Mouse (Mus musculus) inflammation-experienced regulatory T-cells, adult 16 weeks (primary cell): Measurements from ENCODE around the gene Vmn1r214. TPM values are rescaled to one million over a fixed set of nuclear protein-coding genes. Genes with fewer than 3 reads are reported as not detected.

Source experiments
- polyA plus RNA-seq: library from polyadenylated mRNA; unstranded; fragments of 100-300 nt; shearing (Covaris generic); gene quantifications from one replicate; pipeline ENCODE4 v1.2.1, GENCODE M21; 2017

Vmn1r214 gene
- not detected for polyA plus RNA-seq

DNA sequence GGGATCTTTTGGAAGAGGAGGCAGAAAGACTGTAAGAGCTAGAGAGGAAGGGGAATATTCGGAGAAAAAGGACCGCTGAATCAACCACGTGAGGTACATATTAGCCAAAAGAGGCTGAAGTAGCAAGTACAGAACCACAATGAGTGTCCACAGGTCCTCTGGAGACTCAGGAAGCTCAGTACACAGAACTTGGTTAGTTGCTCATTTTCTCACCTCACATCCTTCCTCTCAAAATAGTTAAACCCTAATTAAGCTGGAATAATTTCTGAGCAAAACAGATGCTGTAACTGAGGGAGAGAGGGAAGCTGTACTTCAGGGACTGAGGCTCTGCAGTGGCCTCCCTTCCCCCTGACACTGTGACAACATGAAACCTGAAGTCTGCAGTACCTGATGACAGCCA, at the start of gene Vmn1r214:
Gene Vmn1r214, plus strand, starts transcription at position 301 of the 400 bp plus-strand sequence.

DNA sequence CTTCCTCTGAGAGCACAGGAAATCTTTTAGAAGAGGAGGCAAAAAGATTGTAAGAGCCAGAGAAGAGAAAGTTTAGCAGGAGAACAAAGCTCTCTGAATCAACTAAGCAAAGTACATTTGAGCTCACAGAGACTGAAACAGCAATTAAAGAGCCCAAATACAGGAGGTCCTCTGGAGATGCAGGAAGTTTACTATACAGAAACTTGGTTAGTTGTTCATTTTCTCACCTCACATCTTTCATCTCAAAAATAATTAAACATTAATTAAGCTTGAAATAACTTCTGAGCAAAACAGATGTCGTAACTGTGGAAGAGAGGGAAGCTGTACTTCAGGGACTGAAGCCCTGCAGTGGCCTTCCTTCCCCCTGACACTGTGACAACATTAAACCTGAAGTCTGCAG, 22.9 kb upstream of the Vmn1r214 start, which contains the start of gene Vmn1r213:
Gene Vmn1r213, plus strand, starts transcription at position 301 of the 400 bp plus-strand sequence.

DNA sequence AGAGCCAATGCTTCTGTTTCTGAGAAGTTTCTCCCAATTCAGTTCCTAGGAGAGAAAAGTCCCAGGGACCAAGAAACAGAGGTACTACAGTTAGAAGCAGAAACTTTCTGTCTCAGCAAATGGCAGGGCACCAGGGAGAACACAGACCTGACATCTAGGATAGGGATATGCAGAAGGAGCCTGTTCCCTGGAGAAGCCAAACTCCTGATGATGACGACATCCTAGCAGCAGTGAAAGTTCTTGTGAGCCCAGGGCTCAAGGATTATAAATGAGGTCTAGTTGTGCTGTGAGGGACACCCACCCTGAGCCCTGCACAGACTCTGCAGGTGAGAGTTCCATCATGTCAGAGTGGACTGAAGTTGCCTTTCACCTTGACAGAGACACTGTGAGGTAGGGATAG, 37.5 kb downstream of the Vmn1r214 start, which contains the start of gene Vmn1r215:
Gene Vmn1r215, plus strand, starts transcription at position 301 of the 400 bp plus-strand sequence.

Other genes starting within 250 kb of the Vmn1r214 start
- gene Vmn1r209, start 220.7 kb upstream of the Vmn1r214 start, polyA plus RNA-seq = not detected
- not detected for gene Vmn1r210, start 199.1 kb upstream of the Vmn1r214 start, polyA plus RNA-seq
- gene Vmn1r211, start 172.9 kb upstream of the Vmn1r214 start, polyA plus RNA-seq = not detected
- not detected for gene Vmn1r212, start 146.2 kb upstream of the Vmn1r214 start, polyA plus RNA-seq
- gene Vmn1r213, start 22.8 kb upstream of the Vmn1r214 start, polyA plus RNA-seq = not detected
- gene Vmn1r215, start 37.6 kb downstream of the Vmn1r214 start, polyA plus RNA-seq = not detected
- gene Vmn1r217, start 87.8 kb downstream of the Vmn1r214 start, polyA plus RNA-seq = not detected
- gene Vmn1r218, start 102.7 kb downstream of the Vmn1r214 start, polyA plus RNA-seq = 0.05 TPM
- not detected for gene Vmn1r219, start 128.9 kb downstream of the Vmn1r214 start, polyA plus RNA-seq
- not detected for gene Vmn1r220, start 157.6 kb downstream of the Vmn1r214 start, polyA plus RNA-seq
- not detected for gene Vmn1r221, start 183.7 kb downstream of the Vmn1r214 start, polyA plus RNA-seq
- gene Vmn1r222, start 205.5 kb downstream of the Vmn1r214 start, polyA plus RNA-seq = not detected
- gene Vmn1r223, start 216.7 kb downstream of the Vmn1r214 start, polyA plus RNA-seq = not detected